Mouse (Mus musculus): ENCODE results near the gene Tff1. TPM values are rescaled to one million over a fixed set of nuclear protein-coding genes. Genes with fewer than 3 reads are reported as not detected.

The Tff1 gene
- polyA plus RNA-seq, 1 experiment, result not detected

DNA sequence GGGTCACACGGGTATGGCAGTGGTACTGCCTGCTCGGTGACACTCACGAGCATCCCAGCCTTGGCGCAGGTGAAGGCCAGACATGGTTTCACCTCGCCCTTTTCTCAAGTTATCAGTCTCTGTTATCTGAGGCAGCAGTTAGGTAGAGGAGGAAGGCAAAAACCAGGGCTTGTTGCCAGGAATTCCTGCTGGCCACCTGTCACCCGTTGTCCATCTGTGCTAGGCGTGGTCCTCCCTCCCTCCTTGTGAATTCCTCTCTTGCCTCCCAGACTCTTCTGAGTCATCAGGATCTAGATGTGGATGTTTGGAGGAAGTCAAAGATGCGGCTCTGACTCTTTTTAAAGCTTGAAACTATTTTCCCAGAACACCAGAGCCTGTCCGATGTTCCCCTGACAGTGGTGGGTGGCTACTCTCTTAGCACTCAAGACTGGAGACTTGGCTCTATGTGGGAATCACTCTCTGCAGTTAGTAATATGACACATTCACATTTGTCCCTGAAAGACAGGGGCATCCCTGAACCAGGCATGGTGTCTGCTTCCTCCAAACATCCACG is 33.7 kb downstream of the Tff1 start:
- no peak for TF ChIP-seq GATA1 (IDR thresholded peaks at IDR 0.05; ENCODE audit: low read length)

DNA sequence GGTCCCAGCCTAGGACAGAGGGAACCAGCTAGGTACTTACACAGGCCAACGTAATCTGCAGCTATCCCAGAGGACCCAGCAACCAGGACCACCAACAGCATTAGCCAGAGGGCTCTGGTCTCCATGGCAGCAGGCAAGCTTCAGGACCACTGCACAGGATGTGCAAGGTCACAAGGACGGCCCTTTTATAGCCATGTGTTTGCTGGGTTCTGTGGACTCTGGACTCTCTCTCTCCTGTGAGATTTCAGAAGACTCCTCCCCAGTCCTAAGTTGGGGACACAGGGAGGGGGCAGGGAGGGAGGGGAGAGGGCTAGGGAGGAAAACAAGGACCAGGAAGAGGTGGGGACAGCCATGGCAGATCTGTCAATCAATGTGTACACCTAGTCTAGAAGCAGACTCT is 35.6 kb downstream of the Tff1 start, which contains the start of gene Tff3:
Tff3 (minus strand) TSS at position 195 of the 400 bp plus-strand sequence.
- no peak for TF ChIP-seq GATA1 (IDR thresholded peaks at IDR 0.05; ENCODE audit: low read length)

DNA sequence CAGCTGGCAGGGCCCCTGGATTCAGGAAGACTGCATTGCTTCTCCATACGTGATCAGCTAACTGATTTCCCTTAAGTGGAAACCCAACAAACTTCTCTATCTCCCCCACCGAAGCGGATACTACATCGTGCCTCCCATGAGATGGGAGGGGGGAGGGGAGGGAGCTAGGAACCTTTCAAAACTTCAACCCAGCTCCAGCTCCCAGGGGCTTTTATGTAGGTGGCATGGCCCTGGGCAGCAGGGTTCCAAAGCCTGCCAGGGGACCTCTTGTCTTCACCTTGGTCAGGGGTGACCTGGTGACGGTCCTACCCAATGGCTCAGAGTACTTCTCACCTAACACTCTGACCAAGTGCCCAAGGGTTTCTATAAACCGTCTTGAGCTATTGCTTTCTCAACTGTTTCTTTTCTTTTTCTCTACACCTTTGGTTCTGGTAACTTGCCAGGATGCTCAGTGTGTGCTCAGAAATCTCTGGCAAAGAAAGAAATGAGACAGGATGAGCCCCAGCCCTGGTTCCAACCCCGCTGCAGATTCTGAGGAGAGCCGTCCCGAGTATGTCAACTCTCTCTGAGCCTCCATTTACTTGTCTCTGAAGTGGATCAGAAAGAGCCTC is 36.3 kb downstream of the Tff1 start:
- no peak for TF ChIP-seq GATA1 (IDR thresholded peaks at IDR 0.05; ENCODE audit: low read length)

DNA sequence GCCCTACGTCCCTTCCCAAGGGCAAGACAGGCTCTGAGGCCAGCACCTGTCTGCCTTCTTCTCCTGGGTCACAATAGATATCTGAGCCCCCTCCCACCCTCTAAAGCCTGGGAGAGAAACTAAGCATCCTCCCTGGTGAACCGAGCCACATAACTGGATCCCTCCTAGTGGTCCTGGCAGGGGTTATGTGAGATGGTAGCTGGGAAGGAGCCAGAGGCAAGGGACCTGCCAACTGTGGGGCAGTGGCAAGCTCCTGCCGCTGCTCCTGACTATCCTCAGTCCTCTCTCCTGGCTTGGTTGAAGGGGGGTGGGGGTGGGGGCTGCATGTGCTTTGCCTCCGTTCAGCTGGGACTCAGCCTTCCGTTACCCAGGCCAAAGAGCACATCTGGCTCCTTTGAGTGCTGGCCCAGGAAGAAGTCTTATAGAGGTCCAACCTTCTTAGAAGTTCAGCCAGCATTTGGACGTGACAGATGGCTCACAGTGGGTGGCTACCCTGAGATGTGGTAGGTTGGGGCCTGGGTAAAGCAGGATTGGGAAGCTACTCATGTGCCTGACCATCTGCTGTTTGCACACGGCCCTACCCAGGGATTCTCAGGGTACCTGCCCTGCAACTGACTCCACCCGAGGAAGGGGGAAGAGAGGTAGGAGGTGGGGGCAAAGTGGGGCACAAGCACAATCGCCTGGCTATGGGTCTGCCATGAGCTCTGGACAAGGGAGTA is 39.4 kb downstream of the Tff1 start:
- TF ChIP-seq GATA1 (IDR thresholded peaks at IDR 0.05; ENCODE audit: low read length), result no peak

DNA sequence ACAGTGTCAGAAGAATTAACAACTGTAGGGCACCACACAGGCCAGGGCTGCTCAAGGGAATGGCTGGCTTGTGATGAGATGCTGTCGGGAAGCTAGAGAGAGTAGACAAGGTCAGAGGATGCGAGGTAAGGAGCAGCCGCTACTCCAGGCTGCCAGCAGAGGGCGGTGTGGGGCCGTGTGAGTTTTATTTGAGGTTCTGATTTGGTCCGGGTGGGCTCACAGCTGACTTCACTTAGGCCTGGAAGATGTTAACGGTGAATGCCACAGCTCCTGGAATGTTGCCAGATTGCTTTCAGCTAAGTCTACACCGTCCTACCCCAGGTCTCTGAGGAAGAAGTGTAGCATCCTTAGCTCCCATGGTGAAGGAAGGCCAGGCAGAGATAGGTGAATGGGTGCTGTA is 43.1 kb downstream of the Tff1 start:
- TF ChIP-seq GATA1 (IDR thresholded peaks at IDR 0.05; ENCODE audit: low read length), result no peak

DNA sequence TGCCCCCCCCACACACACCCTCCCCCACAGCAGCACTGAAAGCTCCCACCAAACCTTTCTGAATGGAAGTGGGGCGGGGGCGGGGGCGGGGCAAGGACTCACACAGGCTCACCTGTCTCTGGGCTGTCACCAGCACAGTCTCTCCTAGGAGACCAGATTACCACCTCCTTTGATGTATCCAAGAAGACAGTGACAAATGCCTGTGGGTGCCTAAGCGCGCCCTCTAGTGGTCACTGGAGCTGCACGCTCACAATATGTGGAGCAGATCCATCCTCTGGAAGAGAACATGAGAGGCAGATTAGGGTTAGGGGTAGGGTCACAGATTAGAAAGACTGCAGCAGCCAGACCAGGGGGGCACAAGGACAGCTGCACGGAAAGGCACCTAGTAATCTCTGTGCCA is 45.6 kb downstream of the Tff1 start:
- no peak for TF ChIP-seq GATA1 (IDR thresholded peaks at IDR 0.05; ENCODE audit: low read length)

DNA sequence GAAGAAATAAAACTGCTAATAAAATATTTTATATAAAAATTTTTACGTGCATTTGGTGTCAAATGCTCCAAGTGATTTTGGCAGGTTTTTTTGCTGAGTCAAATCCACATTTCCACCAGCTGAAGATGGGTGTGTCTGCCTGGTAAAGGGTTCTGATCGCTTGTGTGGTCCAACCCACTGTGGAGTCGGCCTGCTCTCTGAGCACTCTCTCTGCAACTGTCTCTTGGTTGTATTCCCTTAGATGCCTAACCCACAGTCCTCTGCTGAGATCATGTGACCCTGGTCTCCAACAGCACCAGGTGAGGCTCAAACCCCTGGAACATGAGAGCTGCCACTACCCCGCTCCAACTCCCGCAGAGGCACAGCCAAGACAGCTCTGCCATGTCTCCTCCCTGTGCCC is 47.1 kb downstream of the Tff1 start:
- TF ChIP-seq GATA1 (IDR thresholded peaks at IDR 0.05; ENCODE audit: low read length), result no peak

DNA sequence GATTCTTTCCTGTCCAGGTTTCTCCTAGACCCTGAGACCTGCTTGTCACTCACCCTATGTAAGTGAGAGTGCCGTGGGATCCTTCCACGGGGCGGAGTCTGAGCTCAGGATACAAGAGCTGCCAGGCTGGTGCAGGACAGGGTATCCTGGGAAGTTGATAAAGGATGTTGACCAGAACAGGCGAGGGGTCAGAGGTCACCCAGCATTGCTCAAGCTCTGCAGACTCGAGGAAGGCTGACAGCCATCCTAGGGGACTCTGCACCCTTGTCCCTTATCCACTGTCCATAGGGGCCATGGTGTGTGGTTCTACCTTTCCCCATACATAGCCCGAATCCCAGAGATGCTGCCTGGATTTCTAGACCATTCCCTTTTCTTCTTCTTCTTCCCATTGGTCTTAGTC is 49.0 kb downstream of the Tff1 start:
- TF ChIP-seq GATA1 (IDR thresholded peaks at IDR 0.05; ENCODE audit: low read length), result no peak

DNA sequence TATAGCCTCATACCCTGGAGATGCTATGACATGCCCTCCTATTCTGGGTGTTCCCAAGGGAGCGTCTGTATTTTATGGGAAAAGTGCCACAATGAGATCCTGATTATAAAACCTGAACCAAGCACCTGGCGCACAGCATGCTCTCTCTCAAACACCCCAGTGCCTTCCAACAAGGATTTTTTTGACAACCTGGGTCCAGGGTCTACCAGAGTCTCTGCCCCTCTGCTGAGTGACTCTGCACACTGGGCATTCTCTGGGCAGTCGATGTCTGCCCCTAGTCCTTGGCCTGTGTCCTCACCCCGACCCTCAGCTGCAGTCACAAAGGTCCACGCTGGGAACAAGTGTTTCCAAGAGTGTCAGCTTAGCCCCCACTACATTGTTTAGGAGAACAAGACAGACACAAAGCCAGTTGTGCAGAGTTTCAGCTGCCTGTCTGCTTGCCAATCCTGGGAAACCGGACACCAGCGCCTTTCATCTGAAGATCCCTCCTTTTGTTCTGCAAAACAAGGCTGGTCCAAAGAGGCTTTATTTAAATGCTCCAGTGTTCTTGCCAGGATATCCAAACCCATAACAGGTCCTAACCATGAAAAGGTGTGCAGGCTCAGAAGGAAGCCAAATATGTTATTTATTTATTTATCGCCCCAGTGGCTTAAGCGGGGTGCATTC is 51.8 kb downstream of the Tff1 start:
- no peak for TF ChIP-seq GATA1 (IDR thresholded peaks at IDR 0.05; ENCODE audit: low read length)

Other genes starting within 250 kb of the Tff1 start
- gene Umodl1, start 210.6 kb downstream of the Tff1 start, polyA plus RNA-seq (2012), result not detected in 2 replicates
- not detected in 2 replicates for gene Abcg1, start 107.6 kb downstream of the Tff1 start, polyA plus RNA-seq (2012)
- gene Tff3, start 35.6 kb downstream of the Tff1 start, polyA plus RNA-seq (2012), result not detected in 2 replicates
- not detected in 2 replicates for gene Tff2, start 21.0 kb downstream of the Tff1 start, polyA plus RNA-seq (2012)
- not detected in 2 replicates for gene Tmprss3, start 33.7 kb upstream of the Tff1 start, polyA plus RNA-seq (2012)
- gene Ubash3a, start 42.6 kb upstream of the Tff1 start, polyA plus RNA-seq (2012), result not detected in 2 replicates
- not detected in 2 replicates for gene Rsph1, start 112.1 kb upstream of the Tff1 start, polyA plus RNA-seq (2012)
- not detected in 2 replicates for gene Slc37a1, start 121.5 kb upstream of the Tff1 start, polyA plus RNA-seq (2012)
- not detected in 2 replicates for gene Pde9a, start 220.9 kb upstream of the Tff1 start, polyA plus RNA-seq (2012)

All from G1E-ER4 (cell line).